Mouse (Mus musculus) testis, adult 2 months (tissue): ENCODE results near the gene Gm21988. TPM values are rescaled to one million over a fixed set of nuclear protein-coding genes. Genes with fewer than 3 reads are reported as not detected.
A peak's percentile ranks its signal among the peaks of the same experiment; 100 is the strongest.

Source experiments
- H3K27ac ChIP-seq: fragments of 200-500 bp; 2 replicates; pipeline ENCODE4 v1.5.1; 2012; ENCODE audit warnings: low read depth, low read length; ENCODE audit not compliant: control insufficient read depth, insufficient read depth
- H3K27me3 ChIP-seq: fragments of 200-500 bp; 2 replicates; pipeline ENCODE4 v1.6.1; 2012; ENCODE audit warnings: mild to moderate bottlenecking, low read length, moderate library complexity; ENCODE audit not compliant: control insufficient read depth, insufficient read depth
- H3K36me3 ChIP-seq: fragments of 200-500 bp; 2 replicates; pipeline ENCODE4 v1.6.1; 2012; ENCODE audit warnings: mild to moderate bottlenecking, low read length; ENCODE audit not compliant: control insufficient read depth, insufficient read depth
- H3K4me1 ChIP-seq: fragments of 200-500 bp; 2 replicates; pipeline ENCODE4 v1.6.1; 2012; ENCODE audit warnings: low read length; ENCODE audit not compliant: control insufficient read depth, insufficient read depth
- H3K4me3 ChIP-seq: fragments of 200-500 bp; 2 replicates; pipeline ENCODE4 v1.5.1; 2012; ENCODE audit warnings: low read depth, mild to moderate bottlenecking, low read length, moderate library complexity, mixed read lengths; ENCODE audit not compliant: control insufficient read depth
- CTCF ChIP-seq: fragments of 200-500 bp; IDR thresholded peaks from 2 replicates; pipeline ENCODE4 v1.5.1; 2012; ENCODE audit warnings: low read depth, mild to moderate bottlenecking, inconsistent platforms, low read length, moderate library complexity; ENCODE audit not compliant: control insufficient read depth, insufficient read depth, insufficient replicate concordance
- POLR2A ChIP-seq: fragments of 200-500 bp; IDR thresholded peaks from 2 replicates; pipeline ENCODE4 v1.6.1; 2012; ENCODE audit warnings: low read depth, mild to moderate bottlenecking, inconsistent platforms, low read length, moderate library complexity; ENCODE audit not compliant: control insufficient read depth
- polyA plus RNA-seq: library from polyadenylated mRNA; depleted of rRNA; stranded (reverse); fragments of >200 nt; gene quantifications from 2 replicates; pipeline ENCODE4 v1.2.3, GENCODE M21; 2012

Gene Gm21988
- polyA plus RNA-seq, 1 experiment, result 3.4 TPM

- H3K27ac ChIP-seq, result no peak overlapping the region
- no peaks in the 10 kb centered on the region for H3K36me3 ChIP-seq
- no peaks in the 10 kb centered on the region; the same call in none of the 2 replicates for H3K27me3 ChIP-seq
- H3K4me3 ChIP-seq, result no peak overlapping the region
- TF ChIP-seq POLR2A, result no peak
- H3K4me1 ChIP-seq, result peaks cover 33% of the 10 kb centered on the region
Measured at GRCm38 (mm10) chr11:70216103-70216502, 23.5 kb downstream of the Gm21988 start.

- H3K4me1 ChIP-seq, result peaks cover 25% of the 10 kb centered on the region
- TF ChIP-seq POLR2A (no peak), CTCF (no peak)
- no peaks in the 10 kb centered on the region; the same call in 1 of the 2 replicates for H3K27me3 ChIP-seq
- no peak overlapping the region for H3K27ac ChIP-seq
- no peaks in the 10 kb centered on the region for H3K36me3 ChIP-seq
- no peak overlapping the region for H3K4me3 ChIP-seq
Measured at GRCm38 (mm10) chr11:70215301-70215700, 24.3 kb downstream of the Gm21988 start.

GRCm38 (mm10) chr11:70214856-70215209 is 24.8 kb downstream of the Gm21988 start:
- H3K27me3 ChIP-seq, result no peaks in the 10 kb centered on the region
- TF ChIP-seq POLR2A (no peak), CTCF (no peak)
- H3K36me3 ChIP-seq, result no peaks in the 10 kb centered on the region
- H3K4me1 ChIP-seq, result peaks cover 22% of the 10 kb centered on the region
- no peak overlapping the region for H3K27ac ChIP-seq
- H3K4me3 ChIP-seq, result peak overlapping the region; percentile 7

GRCm38 (mm10) chr11:70214191-70214855 is 25.3 kb downstream of the Gm21988 start:
- Histone ChIP-seq H3K27ac (no peak overlapping the region), H3K36me3 (no peaks in the 10 kb centered on the region), H3K27me3 (no peaks in the 10 kb centered on the region), H3K4me1 (peaks cover 22% of the 10 kb centered on the region), H3K4me3 (peak overlapping the region; percentile 7)
- TF ChIP-seq POLR2A (no peak), CTCF (no peak)

- Histone ChIP-seq H3K4me3 (no peak overlapping the region), H3K27ac (no peak overlapping the region), H3K4me1 (peaks cover 22% of the 10 kb centered on the region), H3K27me3 (no peaks in the 10 kb centered on the region), H3K36me3 (no peaks in the 10 kb centered on the region)
- TF ChIP-seq POLR2A, result no peak
- TF ChIP-seq CTCF, result no peak
Measured at GRCm38 (mm10) chr11:70213736-70214135, 25.9 kb downstream of the Gm21988 start.

- H3K4me3 ChIP-seq, result no peak overlapping the region
- H3K36me3 ChIP-seq, result no peaks in the 10 kb centered on the region
- no peak for TF ChIP-seq POLR2A
- TF ChIP-seq CTCF, result no peak
- 0 out of 2 replicates have a peak overlapping the region, but pooled peaks have one; percentile 3 for H3K27ac ChIP-seq
- H3K4me1 ChIP-seq, result peaks cover 22% of the 10 kb centered on the region
- H3K27me3 ChIP-seq, result no peaks in the 10 kb centered on the region
Measured at GRCm38 (mm10) chr11:70212896-70213295, 26.7 kb downstream of the Gm21988 start.

GRCm38 (mm10) chr11:70212423-70212822 is 27.2 kb downstream of the Gm21988 start, which contains the start of gene Slc16a11:
Slc16a11 (plus strand) TSS chr11:70212752.
- Histone ChIP-seq H3K4me1 (peaks cover 22% of the 10 kb centered on the region), H3K4me3 (no peak within 1 kb of the TSS), H3K36me3 (no peaks in the 10 kb centered on the region), H3K27ac (0 out of 2 replicates have a peak within 1 kb of the TSS, but pooled peaks have one; percentile 5), H3K27me3 (no peaks in the 10 kb centered on the region)
- no peak for TF ChIP-seq CTCF
- no peak for TF ChIP-seq POLR2A

- Histone ChIP-seq H3K27ac (0 out of 2 replicates have a peak overlapping the region, but pooled peaks have one; percentile 5), H3K36me3 (no peaks in the 10 kb centered on the region), H3K4me1 (peaks cover 22% of the 10 kb centered on the region), H3K4me3 (no peak overlapping the region), H3K27me3 (no peaks in the 10 kb centered on the region)
- TF ChIP-seq CTCF, result no peak
- no peak for TF ChIP-seq POLR2A
Measured at GRCm38 (mm10) chr11:70211972-70212371, 27.7 kb downstream of the Gm21988 start.
